Mouse (Mus musculus) liver, adult 2 months (tissue): ENCODE measurements around the gene Wdr38.

Source experiments
- CTCF ChIP-seq: fragments of 200-500 bp; IDR thresholded peaks from 2 replicates; pipeline ENCODE4 v1.5.1; 2011; ENCODE audit warnings: low read depth, low read length, control low read depth
- POLR2A ChIP-seq: fragments of 200-500 bp; IDR thresholded peaks from 2 replicates; pipeline ENCODE4 v1.6.1; 2011; ENCODE audit warnings: low read length, control low read depth; ENCODE audit not compliant: insufficient read depth; ENCODE audit errors: extremely low read depth

- no peak for TF ChIP-seq CTCF
- no peak for TF ChIP-seq POLR2A
Observed at GRCm38 (mm10) chr2:38970057-38970456, 27.2 kb upstream of the Wdr38 start.
